Mouse (Mus musculus) kidney, postnatal 0 days (tissue): Measurements from ENCODE around the gene AU015836. TPM values are rescaled to one million over a fixed set of nuclear protein-coding genes. Genes with fewer than 3 reads are reported as not detected.

Source experiments
- ATAC-seq: fragments of 200-750 bp; cut with Nextera tagmentation; replicated peaks from 2 replicates; pipeline ENCODE4 v1.8.0; 2017; ENCODE audit warnings: low read depth, moderate number of reproducible peaks, moderate TSS enrichment, moderate library complexity; ENCODE audit not compliant: low FRiP score
- DNase-seq: peaks from one replicate; pipeline ENCODE4 v3.0.0-alpha.2; 2016; ENCODE audit warnings: low spot score
- H3K27ac ChIP-seq: fragments of 300-500 bp; sonication (generic); 2 replicates; pipeline ENCODE4 v1.5.1; 2014; ENCODE audit warnings: mild to moderate bottlenecking
- H3K27me3 ChIP-seq: fragments of 300-500 bp; sonication (generic); 2 replicates; pipeline ENCODE4 v1.6.1; 2014; ENCODE audit warnings: low read length, mixed read lengths; ENCODE audit not compliant: insufficient read depth
- H3K36me3 ChIP-seq: fragments of 300-500 bp; sonication (generic); 2 replicates; pipeline ENCODE4 v1.6.1; 2014; ENCODE audit warnings: low read length, mixed read lengths; ENCODE audit not compliant: insufficient read depth
- H3K4me1 ChIP-seq: fragments of 300-500 bp; sonication (generic); replicated peaks from 2 replicates; pipeline ENCODE4 v1.6.1; 2014; ENCODE audit warnings: antibody characterized with exemption, low read length, mixed read lengths; ENCODE audit not compliant: insufficient read depth
- H3K4me2 ChIP-seq: fragments of 300-500 bp; sonication (generic); 2 replicates; pipeline ENCODE4 v1.6.1; 2014; ENCODE audit warnings: mild to moderate bottlenecking, low read length, moderate library complexity, mixed read lengths
- H3K4me3 ChIP-seq: fragments of 300-500 bp; sonication (generic); replicated peaks from 2 replicates; pipeline ENCODE4 v1.5.1; 2014; ENCODE audit warnings: low read depth, low read length
- H3K9ac ChIP-seq: fragments of 300-500 bp; sonication (generic); 2 replicates; pipeline ENCODE4 v1.6.1; 2014; ENCODE audit warnings: low read depth, low read length
- H3K9me3 ChIP-seq: fragments of 300-500 bp; sonication (generic); replicated peaks from 2 replicates; pipeline ENCODE4 v1.6.1; 2016; ENCODE audit warnings: low read length, inconsistent platforms, mixed read lengths
- CTCF ChIP-seq: IDR thresholded peaks from 2 replicates; pipeline ENCODE4 v1.5.1; 2016; ENCODE audit warnings: antibody characterized with exemption, low read depth, mild to moderate bottlenecking, moderate library complexity
- WGBS: fragments of 180-500 bp; shearing (Covaris S2); extraction: QIAGEN DNeasy Blood & Tissue Kit; methylation state at CpG from one replicate; pipeline ENCODE4 v1.1.7; 2014; 5-methylcytosine and 5-hydroxymethylcytosine counted together
- polyA plus RNA-seq: library from polyadenylated mRNA; unstranded; fragments of >200 nt; fragmentation: Nextera tagmentation; extraction: Ambion mirVana; gene quantifications from 2 replicates; pipeline ENCODE4 v1.2.1, GENCODE M21; 2015

AU015836 gene
- polyA plus RNA-seq = 0.13 and 0.20 TPM in 2 replicates

DNA sequence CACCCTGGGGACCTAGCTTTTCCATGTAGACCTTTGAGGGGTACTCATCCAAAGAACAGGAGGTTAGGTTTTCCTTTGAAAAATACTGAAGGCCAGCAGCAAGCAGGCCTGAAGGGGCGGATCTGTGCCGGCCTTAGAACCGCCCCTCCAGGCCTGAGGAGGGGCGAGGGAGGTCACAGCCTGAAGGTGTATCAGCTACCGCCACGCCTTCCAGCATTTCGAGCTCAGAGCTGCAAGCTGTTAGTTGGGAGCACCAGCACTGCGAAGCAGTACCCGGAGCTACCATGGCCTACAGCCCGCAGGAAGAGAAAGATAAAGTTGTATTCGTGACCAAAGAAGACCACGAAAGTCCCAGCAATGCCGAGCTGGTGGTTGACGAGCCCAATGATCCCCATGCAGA lies at the start of gene AU015836:
Gene AU015836 (plus strand): TSS at position 216 of the 400 bp plus-strand sequence.
- no peak within 1 kb of the TSS for H3K27ac ChIP-seq
- no peak within 1 kb of the TSS for H3K4me2 ChIP-seq
- no peak for ATAC-seq
- H3K4me1 ChIP-seq = no peaks in the 10 kb centered on the region
- no peak for TF ChIP-seq CTCF
- DNase-seq = no peak
- WGBS = 66% methylated on average over 14 of the region's 14 CpGs
- H3K9me3 ChIP-seq = no peaks in the 10 kb centered on the region
- no peak within 1 kb of the TSS for H3K4me3 ChIP-seq
- no peaks in the 10 kb centered on the region for H3K27me3 ChIP-seq
- H3K9ac ChIP-seq = no peak within 1 kb of the TSS
- H3K36me3 ChIP-seq = no peaks in the 10 kb centered on the region

DNA sequence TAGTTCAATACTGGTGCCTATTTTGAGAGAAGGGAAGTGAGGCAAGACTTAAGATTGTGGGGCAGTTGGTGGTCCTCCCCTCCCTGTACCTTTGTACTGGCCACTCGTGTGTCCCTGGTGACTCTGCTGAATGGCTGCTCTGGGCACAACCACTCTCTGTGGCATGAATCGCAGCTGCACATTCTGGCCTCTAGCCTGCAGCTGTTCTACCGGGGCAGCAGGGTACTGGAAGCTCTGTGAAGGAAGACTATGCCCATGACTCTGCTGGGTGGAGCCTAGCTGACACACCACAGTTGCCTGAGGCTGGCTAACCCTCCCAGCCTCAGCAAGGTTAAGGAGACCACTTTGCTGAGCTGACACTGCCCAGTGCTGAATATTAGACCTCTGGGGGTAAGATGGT lies 49.4 kb upstream of the AU015836 start:
- Histone ChIP-seq H3K9ac (no peak overlapping the region), H3K4me1 (no peaks in the 10 kb centered on the region), H3K27ac (no peak overlapping the region), H3K27me3 (no peaks in the 10 kb centered on the region), H3K4me3 (no peak overlapping the region), H3K36me3 (no peaks in the 10 kb centered on the region), H3K9me3 (no peaks in the 10 kb centered on the region), H3K4me2 (no peak overlapping the region)
- ATAC-seq (no peak), DNase-seq (no peak)
- no peak for TF ChIP-seq CTCF
- WGBS = 65% methylated on average over 3 of the region's 3 CpGs

DNA sequence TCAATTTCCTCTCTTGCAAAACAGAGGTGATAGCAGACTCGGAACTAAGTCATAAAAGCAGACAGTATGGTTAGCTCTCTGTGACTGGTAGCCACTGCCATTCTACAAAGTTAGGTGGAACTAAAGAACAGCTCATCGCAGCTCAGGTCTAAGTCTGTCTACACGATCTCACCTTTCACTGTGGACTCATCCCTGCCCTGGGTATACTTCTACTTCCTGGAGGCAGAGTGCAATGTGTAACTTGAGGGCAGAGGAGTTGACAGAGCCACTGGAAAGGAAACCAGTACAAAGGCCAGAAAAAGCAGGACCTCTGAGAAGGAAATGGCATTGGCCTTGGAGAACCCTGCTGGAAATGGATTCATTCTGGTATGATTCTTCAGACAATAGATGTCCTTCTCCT lies 40.1 kb upstream of the AU015836 start:
- no peak overlapping the region for H3K9ac ChIP-seq
- H3K36me3 ChIP-seq = no peaks in the 10 kb centered on the region
- no peak overlapping the region for H3K4me3 ChIP-seq
- ATAC-seq = no peak
- no peaks in the 10 kb centered on the region for H3K9me3 ChIP-seq
- no peak overlapping the region for H3K27ac ChIP-seq
- WGBS = 60% methylated on average over 3 of the region's 3 CpGs
- no peaks in the 10 kb centered on the region for H3K27me3 ChIP-seq
- no peak overlapping the region for H3K4me2 ChIP-seq
- no peaks in the 10 kb centered on the region for H3K4me1 ChIP-seq
- TF ChIP-seq CTCF = no peak
- no peak for DNase-seq

DNA sequence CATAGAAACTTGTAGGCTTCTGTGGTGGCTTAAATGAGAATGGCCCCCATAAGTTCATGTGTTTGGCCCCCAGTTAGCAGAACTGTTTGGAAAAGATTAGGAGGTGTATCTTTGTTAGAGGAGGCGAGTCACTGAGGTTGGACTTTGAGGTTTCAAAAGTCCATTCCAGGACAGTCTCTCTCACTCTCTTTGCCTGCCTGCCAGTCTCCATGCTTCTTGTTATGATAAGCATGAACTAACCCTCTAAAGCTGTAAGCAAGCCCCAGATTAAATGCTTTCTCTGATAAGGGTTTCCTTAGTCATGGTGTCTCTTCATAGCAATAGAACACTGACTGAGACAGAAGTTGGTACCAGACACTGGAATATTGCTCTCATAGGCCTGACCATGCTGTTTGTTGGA lies 39.7 kb upstream of the AU015836 start:
- Histone ChIP-seq H3K36me3 (no peaks in the 10 kb centered on the region), H3K9me3 (no peaks in the 10 kb centered on the region), H3K27me3 (no peaks in the 10 kb centered on the region), H3K4me2 (no peak overlapping the region), H3K4me1 (no peaks in the 10 kb centered on the region), H3K4me3 (no peak overlapping the region), H3K27ac (no peak overlapping the region), H3K9ac (no peak overlapping the region)
- no peak for TF ChIP-seq CTCF
- DNase-seq (no peak), ATAC-seq (no peak)
- WGBS = 71% methylated on average over 1 of the region's 1 CpGs

DNA sequence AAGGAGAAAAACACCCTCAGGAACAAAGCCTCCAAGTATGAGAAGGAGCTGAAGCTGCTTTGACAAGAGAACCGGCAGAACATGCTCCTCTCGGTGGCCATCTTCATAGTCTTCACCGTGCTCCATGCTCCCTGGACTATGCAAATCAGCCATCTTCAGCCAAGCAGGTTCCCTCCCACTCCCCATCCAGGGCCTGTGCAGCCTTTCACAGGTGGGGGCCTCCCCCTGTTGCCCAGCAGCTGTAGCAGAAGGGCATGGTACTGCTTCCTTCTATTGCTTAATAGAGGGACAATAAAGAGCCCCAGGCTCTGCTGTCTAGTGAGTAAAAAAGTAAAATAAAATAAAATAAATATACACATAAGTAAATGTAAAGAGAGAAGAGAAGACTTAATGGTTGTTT lies 36.8 kb upstream of the AU015836 start:
- H3K27me3 ChIP-seq = no peaks in the 10 kb centered on the region
- H3K4me1 ChIP-seq = no peaks in the 10 kb centered on the region
- H3K9ac ChIP-seq = no peak overlapping the region
- H3K4me2 ChIP-seq = no peak overlapping the region
- WGBS = 86% methylated on average over 3 of the region's 3 CpGs
- no peak for DNase-seq
- ATAC-seq = no peak
- H3K27ac ChIP-seq = no peak overlapping the region
- H3K9me3 ChIP-seq = no peaks in the 10 kb centered on the region
- H3K4me3 ChIP-seq = no peak overlapping the region
- no peaks in the 10 kb centered on the region for H3K36me3 ChIP-seq
- no peak for TF ChIP-seq CTCF

DNA sequence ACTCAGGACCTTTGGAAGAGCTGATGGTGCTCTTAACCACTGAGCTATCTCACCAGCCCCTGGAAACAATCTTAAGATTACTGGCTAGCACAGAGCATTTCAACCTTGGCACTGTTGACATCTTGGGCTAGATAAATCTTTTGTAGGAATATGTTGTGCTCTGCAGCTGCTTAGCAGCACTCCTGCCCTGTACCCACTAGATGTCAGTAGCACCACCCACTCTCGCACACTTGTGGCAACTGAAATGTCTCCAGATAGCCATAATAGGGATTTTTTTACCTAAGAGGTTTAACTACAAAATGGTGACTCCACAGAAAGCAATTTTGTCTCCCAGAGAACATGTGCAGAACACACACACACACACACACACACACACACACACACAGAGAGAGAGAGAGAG lies 11.7 kb upstream of the AU015836 start:
- peak; percentile 71 for TF ChIP-seq CTCF
- Histone ChIP-seq H3K4me1 (no peaks in the 10 kb centered on the region), H3K27me3 (no peaks in the 10 kb centered on the region), H3K9ac (no peak overlapping the region), H3K4me2 (no peak overlapping the region), H3K36me3 (no peaks in the 10 kb centered on the region), H3K4me3 (no peak overlapping the region), H3K9me3 (no peaks in the 10 kb centered on the region), H3K27ac (no peak overlapping the region)
- 33% methylated on average over 1 of the region's 1 CpGs for WGBS
- DNase-seq = peak; percentile 52
- no peak; the same call in 1 of the 2 replicates for ATAC-seq

DNA sequence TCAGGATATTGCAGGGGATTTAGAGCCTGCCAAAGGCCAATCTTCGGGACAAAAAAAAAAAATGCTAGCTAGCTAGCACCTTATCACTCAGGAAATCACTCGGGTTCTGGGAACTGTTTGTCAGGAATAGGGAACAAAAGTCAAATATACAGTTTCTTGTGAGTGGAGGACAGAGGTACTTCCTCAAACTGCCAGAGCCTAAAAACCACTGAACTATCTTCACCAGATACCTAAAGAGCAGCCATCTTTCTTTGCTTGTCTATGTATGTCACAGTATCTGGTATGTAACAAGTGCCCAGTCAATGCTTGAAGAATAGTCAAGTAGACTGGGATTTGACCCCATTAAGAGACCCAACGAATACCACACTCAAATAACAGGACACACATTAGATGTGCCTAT lies 10.0 kb upstream of the AU015836 start:
- Histone ChIP-seq H3K27me3 (no peaks in the 10 kb centered on the region), H3K36me3 (no peaks in the 10 kb centered on the region), H3K9ac (no peak overlapping the region), H3K4me2 (no peak overlapping the region), H3K4me1 (no peaks in the 10 kb centered on the region), H3K4me3 (no peak overlapping the region), H3K27ac (no peak overlapping the region), H3K9me3 (no peaks in the 10 kb centered on the region)
- DNase-seq = no peak
- ATAC-seq = no peak
- WGBS = 59% methylated on average over 3 of the region's 3 CpGs
- TF ChIP-seq CTCF = no peak
